Mouse (Mus musculus): ENCODE measurements around the gene Ppa2.

DNA sequence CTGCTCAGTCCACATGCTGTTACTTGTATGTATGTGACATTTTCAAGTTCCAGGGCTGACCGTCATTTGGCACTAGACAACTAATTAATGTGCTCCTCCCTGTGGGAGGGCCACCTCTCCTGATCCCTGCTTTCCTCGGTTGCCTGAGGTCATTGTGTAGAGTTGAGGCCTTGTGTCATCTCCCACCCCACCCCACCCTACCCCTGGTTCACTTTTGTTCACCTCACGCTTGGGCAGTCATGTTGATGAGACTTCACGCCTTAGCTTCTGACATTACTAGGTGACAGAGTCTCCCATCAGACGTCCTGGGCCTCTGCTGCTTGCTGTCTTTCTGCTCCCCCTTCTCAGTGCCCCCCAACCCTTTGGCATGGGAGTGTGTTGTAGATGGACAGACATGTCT, 15.2 kb downstream of the Ppa2 start:
- TF ChIP-seq POLR2A (IDR thresholded peaks at IDR 0.05; ENCODE audit: low read depth, low read length): no peak
- TF ChIP-seq CTCF (IDR thresholded peaks at IDR 0.05; ENCODE audit: extremely low read depth, insufficient read depth, insufficient read length, insufficient replicate concordance): no peak
